Mouse (Mus musculus) thymus, adult 2 months (tissue): ENCODE data around the gene Mapk1.

Experiments used
- CTCF ChIP-seq: fragments of 200-500 bp; IDR thresholded peaks from 2 replicates; pipeline ENCODE4 v1.5.1; 2012; ENCODE audit warnings: mild to moderate bottlenecking, control low read depth, low read length, moderate library complexity, borderline replicate concordance; ENCODE audit not compliant: control insufficient read depth, poor library complexity, insufficient read depth; ENCODE audit errors: extremely low read depth
- POLR2A ChIP-seq: fragments of 200-500 bp; IDR thresholded peaks from 2 replicates; pipeline ENCODE4 v1.6.1; 2012; ENCODE audit warnings: mild to moderate bottlenecking, low read length, control low read depth, moderate library complexity; ENCODE audit not compliant: control insufficient read depth, poor library complexity, insufficient read depth; ENCODE audit errors: extremely low read depth

DNA sequence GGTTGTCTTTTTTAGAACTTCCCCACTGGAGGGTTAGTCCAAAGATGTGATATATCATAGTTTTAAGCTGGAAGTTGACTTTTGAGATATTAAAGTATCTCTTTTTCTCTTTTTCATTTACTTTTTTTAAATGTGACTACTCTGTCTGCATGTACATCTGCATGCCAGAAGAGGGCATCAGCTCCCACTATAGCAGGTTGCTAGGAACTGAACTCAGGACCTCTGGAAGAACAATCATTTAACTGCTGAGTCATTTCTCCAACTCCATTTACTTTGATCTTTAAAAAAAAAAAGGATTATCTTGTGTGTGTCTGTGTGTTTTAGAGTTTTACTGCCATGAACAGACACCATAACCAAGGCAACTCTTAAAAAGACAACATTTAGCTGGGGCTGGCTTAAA lies 93.7 kb downstream of the Mapk1 start:
- TF ChIP-seq CTCF, result no peak
- no peak for TF ChIP-seq POLR2A
